19 mouse cellular contexts compared by ENCODE assay signal in the genomic region with DNA sequence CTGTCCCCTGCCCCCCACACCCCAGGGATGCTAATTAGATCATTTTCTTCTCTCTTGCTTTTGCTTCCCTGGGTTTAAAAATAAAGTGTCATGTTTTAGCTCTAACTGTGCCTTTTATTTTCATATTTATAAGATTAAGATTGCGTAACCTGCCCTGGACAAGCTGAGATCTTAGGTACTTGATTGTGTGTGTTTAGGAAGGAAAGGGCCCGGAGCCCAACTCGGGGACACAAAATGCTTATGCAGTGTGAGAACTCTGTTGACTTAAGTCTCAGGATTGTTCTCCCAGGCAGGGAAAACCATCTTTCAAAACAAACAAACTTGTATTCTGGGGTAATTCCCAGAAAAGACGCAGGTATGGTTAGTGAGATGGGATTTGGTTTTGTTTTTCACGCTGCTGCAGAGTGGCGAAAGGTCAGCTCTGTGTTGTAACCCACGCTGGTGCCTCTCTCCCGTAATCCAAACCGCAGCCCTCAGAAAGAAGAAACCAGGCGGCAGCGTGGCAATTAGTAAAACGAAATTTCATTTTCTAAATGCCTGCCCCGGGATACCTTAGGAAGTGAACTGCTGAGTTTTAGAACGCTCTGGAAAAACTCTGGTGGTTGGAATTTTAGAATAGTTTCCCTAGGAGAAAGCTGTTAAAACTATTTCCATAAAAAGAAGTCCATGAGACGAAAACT.
DNase-seq lines count a peak whose midpoint lies in the region; ATAC-seq and TF ChIP-seq lines count a peak whose summit lies in the region.
"Had no signal": no experiment of that assay in that cellular context is flagged by ENCODE, and none has a peak within 500 bp of the region (broad histone marks: within the 10 kb centered on the region; RNA-seq: fewer than 3 reads in every experiment).

No protein-coding gene starts in this region.

- TF ChIP-seq CTCF in liver, postnatal 0 days (IDR thresholded peaks at IDR 0.05; ENCODE audit: low read depth), result no peak

- 0 out of 2 replicates have a peak, but pooled peaks cover 2% of the 10 kb centered on the region for H3K4me1 ChIP-seq in liver, postnatal 0 days (ENCODE audit: insufficient read depth)
- no peaks in the 10 kb centered on the region for H3K4me1 ChIP-seq in liver, embryonic 12.5 days
- peaks cover 9% of the 10 kb centered on the region; the same call in 1 of the 2 replicates for H3K4me1 ChIP-seq in embryonic facial prominence, embryonic 14.5 days (ENCODE audit: control insufficient read depth, insufficient read depth, low read length)
- H3K4me1 ChIP-seq: heart, embryonic 13.5 days had no signal

- 55% methylated on average over 15 of the region's 15 CpGs for WGBS in liver, postnatal 0 days (ENCODE audit: insufficient replicate concordance)
- WGBS in liver, embryonic 12.5 days (ENCODE audit: insufficient replicate concordance), result 59% methylated on average over 15 of the region's 15 CpGs
- 26% methylated on average over 15 of the region's 15 CpGs for WGBS in embryonic facial prominence, embryonic 14.5 days

- H3K27ac ChIP-seq in liver, postnatal 0 days (ENCODE audit: low read depth), result no peak overlapping the region
- H3K27ac ChIP-seq in liver, embryonic 12.5 days, result no peak overlapping the region
- 0 out of 2 replicates have a peak overlapping the region, but pooled peaks have one; percentile 40 for H3K27ac ChIP-seq in embryonic facial prominence, embryonic 14.5 days (replicated peaks; ENCODE audit: low read depth, low read length)
- H3K27ac ChIP-seq: forebrain, embryonic 13.5 days; heart, embryonic 13.5 days; hindbrain, embryonic 12.5 days; neural tube, embryonic 12.5 days; stomach, postnatal 0 days had no signal

- H3K4me3 ChIP-seq in liver, postnatal 0 days (ENCODE audit: low read depth, low read length), result no peak overlapping the region
- no peak overlapping the region for H3K4me3 ChIP-seq in liver, embryonic 12.5 days
- no peak overlapping the region for H3K4me3 ChIP-seq in embryonic facial prominence, embryonic 14.5 days (ENCODE audit: low read depth, low read length)
- H3K4me3 ChIP-seq: forebrain, embryonic 13.5 days; heart, embryonic 13.5 days; hindbrain, embryonic 12.5 days; neural tube, embryonic 12.5 days had no signal

- H3K36me3 ChIP-seq in liver, postnatal 0 days (replicated peaks; ENCODE audit: insufficient read depth, low read length), result no peaks in the 10 kb centered on the region
- no peaks in the 10 kb centered on the region for H3K36me3 ChIP-seq in liver, embryonic 12.5 days
- H3K36me3 ChIP-seq in embryonic facial prominence, embryonic 14.5 days (ENCODE audit: control insufficient read depth, insufficient read depth, low read length), result no peaks in the 10 kb centered on the region
- H3K36me3 ChIP-seq: heart, embryonic 13.5 days; hindbrain, embryonic 12.5 days; neural tube, embryonic 12.5 days had no signal

- peak; percentile 25 for DNase-seq in embryo, embryonic 10 days (ENCODE audit: low spot score)
- no peak for DNase-seq in embryo, embryonic 9.5 days (ENCODE audit: extremely low spot score)
- no peak for DNase-seq in liver, postnatal 0 days
- DNase-seq in embryonic facial prominence, embryonic 14.5 days (ENCODE audit: low spot score), result peak; percentile 60
- DNase-seq in lung, postnatal 36 days, result peak; percentile 31
- DNase-seq in layer of hippocampus, adult 11-12 months (ENCODE audit: low spot score), result no peak
- no peak for DNase-seq in urinary bladder, postnatal 10 days (ENCODE audit: low spot score)
- DNase-seq: cerebellum, adult 9-11 months; kidney, adult 9 months; kidney, postnatal 36 days; spleen, adult 18-20 months; thymus, postnatal 14 days had no signal

- no peaks in the 10 kb centered on the region for H3K27me3 ChIP-seq in liver, postnatal 0 days (ENCODE audit: insufficient read depth, low read length)
- no peaks in the 10 kb centered on the region for H3K27me3 ChIP-seq in liver, embryonic 12.5 days (replicated peaks)
- no peaks in the 10 kb centered on the region for H3K27me3 ChIP-seq in embryonic facial prominence, embryonic 14.5 days (replicated peaks; ENCODE audit: control insufficient read depth, insufficient read depth, low read length)
- H3K27me3 ChIP-seq: forebrain, embryonic 13.5 days; heart, embryonic 13.5 days; hindbrain, embryonic 12.5 days; neural tube, embryonic 12.5 days had no signal

- H3K9ac ChIP-seq in liver, postnatal 0 days (replicated peaks), result no peak overlapping the region
- no peak overlapping the region for H3K9ac ChIP-seq in liver, embryonic 12.5 days
- no peak overlapping the region for H3K9ac ChIP-seq in embryonic facial prominence, embryonic 14.5 days (ENCODE audit: low read depth, low read length)
- H3K9ac ChIP-seq: forebrain, embryonic 13.5 days; heart, embryonic 13.5 days; hindbrain, embryonic 12.5 days; neural tube, embryonic 12.5 days had no signal

- no peaks in the 10 kb centered on the region for H3K9me3 ChIP-seq in liver, postnatal 0 days (ENCODE audit: low read length)
- H3K9me3 ChIP-seq in liver, embryonic 12.5 days (replicated peaks), result no peaks in the 10 kb centered on the region
- no peaks in the 10 kb centered on the region for H3K9me3 ChIP-seq in embryonic facial prominence, embryonic 14.5 days (ENCODE audit: control insufficient read depth, low read length)
- H3K9me3 ChIP-seq: forebrain, embryonic 13.5 days; heart, embryonic 13.5 days; hindbrain, embryonic 12.5 days; neural tube, embryonic 12.5 days had no signal

- ATAC-seq in liver, postnatal 0 days, result 0 out of 2 replicates have a peak, but pooled peaks have one; percentile 31
- no peak for ATAC-seq in liver, embryonic 12.5 days
- peak; percentile 33; the same call in 1 of the 2 replicates for ATAC-seq in embryonic facial prominence, embryonic 14.5 days (ENCODE audit: low read depth)
- ATAC-seq: forebrain, embryonic 13.5 days; inflammation-experienced regulatory T-cells, adult 6 months had no signal

- peak overlapping the region; percentile 14; the same call in 1 of the 2 replicates for H3K4me2 ChIP-seq in liver, postnatal 0 days (ENCODE audit: low read depth, low read length)
- no peak overlapping the region for H3K4me2 ChIP-seq in liver, embryonic 12.5 days
- peak overlapping the region; percentile 29 for H3K4me2 ChIP-seq in embryonic facial prominence, embryonic 14.5 days (ENCODE audit: low read depth, low read length)
- H3K4me2 ChIP-seq: forebrain, embryonic 13.5 days; heart, embryonic 13.5 days; hindbrain, embryonic 12.5 days; neural tube, embryonic 12.5 days had no signal

- no peak for TF ChIP-seq EP300 in liver, postnatal 0 days (IDR thresholded peaks at IDR 0.05; ENCODE audit: low read depth)

Comparison
In these comparisons a context has a peak if more than half of its experiments do, and no peak if none do; other contexts are left out.
1. DNase-seq: peak in embryo, embryonic 10 days (single experiment), embryonic facial prominence, embryonic 14.5 days (single experiment) and lung, postnatal 36 days (single experiment); none in embryo, embryonic 9.5 days (single experiment), liver, postnatal 0 days (single experiment), layer of hippocampus, adult 11-12 months (single experiment) and urinary bladder, postnatal 10 days (single experiment).